Mouse (Mus musculus) left cerebral cortex, adult 2 months (tissue): ENCODE data around the gene Sept11. TPM values are rescaled to one million over a fixed set of nuclear protein-coding genes. Genes with fewer than 3 reads are reported as not detected.

Experiments used
- DNase-seq, 2 experiments: peaks; one replicate each; pipeline ENCODE4 v3.0.0; 2021 to 2022; ENCODE audit warnings: low spot score in 2 of 2, mixed read lengths in 1 of 2; ENCODE audit errors: extremely low spot score in 1 of 2
- H3K27ac ChIP-seq: fragments of 200-600 bp; 2 replicates; pipeline ENCODE4 v1.8.1; 2022
- H3K4me3 ChIP-seq: fragments of 200-600 bp; 2 replicates; pipeline ENCODE4 v1.8.1; 2022
- CTCF ChIP-seq: fragments of 200-600 bp; IDR thresholded peaks from 2 replicates; pipeline ENCODE4 v1.8.1; 2022; ENCODE audit warnings: antibody characterized with exemption, mild to moderate bottlenecking, moderate library complexity
- intact Hi-C: fragments of 180-260 bp; cut with DNase I; formaldehyde crosslinking; loops from one replicate; pipeline ENCODE4 v1.15.1; 2025
- total RNA-seq, 2 experiments: library from RNA; stranded (reverse); gene quantifications; 2 replicates each; pipeline ENCODE4 v1.2.3; 2021

Gene Sept11
- total RNA-seq, 2 experiments from 2014 or later = 197 to 203 TPM

DNA sequence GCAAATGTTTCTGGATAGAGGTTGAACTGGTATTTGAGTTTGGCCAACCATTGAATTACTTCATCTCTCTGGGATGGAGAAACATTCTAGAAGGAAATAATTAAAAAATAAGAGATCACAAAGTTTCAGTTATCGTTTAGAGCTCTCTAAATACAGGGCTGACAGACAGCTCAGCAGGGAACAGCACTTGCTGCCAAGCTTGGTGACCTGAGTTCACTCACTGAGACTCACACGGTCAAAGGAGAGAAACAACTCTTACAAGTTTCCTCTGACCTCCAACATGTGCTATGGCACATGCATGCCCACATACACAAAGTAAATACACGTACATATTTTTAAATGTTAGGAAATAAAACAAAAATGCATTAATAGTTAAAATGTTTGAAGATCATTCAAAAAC, 96.4 kb downstream of the Sept11 start:
- intact Hi-C loops = no loop called here
- Histone ChIP-seq H3K27ac (no peak overlapping the region), H3K4me3 (no peak overlapping the region)
- no peak for DNase-seq
- no peak for TF ChIP-seq CTCF

DNA sequence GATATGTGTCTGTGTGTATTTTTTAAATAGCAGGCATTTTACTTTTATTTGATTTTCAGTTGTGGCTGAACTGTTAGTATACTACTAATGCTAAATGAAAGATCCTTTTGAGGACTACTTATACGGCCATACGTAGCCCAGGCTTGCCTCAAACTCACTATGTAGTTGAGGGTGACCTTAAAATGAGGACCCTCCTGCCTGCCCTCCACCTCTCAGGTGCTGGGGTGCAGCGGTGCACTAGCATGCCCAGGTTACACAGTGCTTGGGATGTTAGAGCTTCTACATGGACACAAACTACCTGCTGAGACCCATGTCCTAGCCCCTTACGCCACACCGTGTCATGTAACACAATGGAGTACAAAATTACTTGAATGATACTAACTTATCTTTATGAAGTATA, 97.2 kb downstream of the Sept11 start:
- intact Hi-C loops = no loop called here

DNA sequence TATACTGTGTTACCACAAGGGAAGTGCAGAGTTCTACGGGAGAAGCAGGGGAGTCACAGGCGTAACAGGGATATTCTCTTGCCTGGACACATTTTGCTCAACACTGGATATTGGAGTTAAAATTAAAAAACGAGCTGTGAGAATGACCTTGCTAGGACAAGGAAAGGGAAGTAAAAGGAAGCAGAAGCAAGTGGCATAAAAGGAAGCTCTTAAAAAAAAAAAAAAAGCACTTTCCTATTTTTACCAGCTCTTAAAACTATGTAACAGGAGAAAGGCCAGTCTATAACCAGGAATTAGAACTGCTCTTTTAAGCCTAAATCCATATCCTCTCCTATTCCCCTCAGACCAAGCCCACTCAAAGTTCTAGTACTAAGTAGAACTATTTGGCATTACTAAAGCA, 105.0 kb downstream of the Sept11 start:
- DNase-seq = no peak
- H3K4me3 ChIP-seq = no peak overlapping the region
- intact Hi-C loops = no loop called here
- no peak overlapping the region for H3K27ac ChIP-seq
- no peak for TF ChIP-seq CTCF

More for the DNA sequence above, 97.2 kb downstream of the Sept11 start:
- no peak overlapping the region for H3K4me3 ChIP-seq
- H3K27ac ChIP-seq = no peak overlapping the region
- no peak for TF ChIP-seq CTCF
- no peak for DNase-seq

GRCm38 (mm10) chr5:93201181-93201580, 107.9 kb downstream of the Sept11 start:
- H3K27ac ChIP-seq = no peak overlapping the region
- DNase-seq = no peak
- H3K4me3 ChIP-seq = no peak overlapping the region
- intact Hi-C loops = no loop called here
- no peak for TF ChIP-seq CTCF

DNA sequence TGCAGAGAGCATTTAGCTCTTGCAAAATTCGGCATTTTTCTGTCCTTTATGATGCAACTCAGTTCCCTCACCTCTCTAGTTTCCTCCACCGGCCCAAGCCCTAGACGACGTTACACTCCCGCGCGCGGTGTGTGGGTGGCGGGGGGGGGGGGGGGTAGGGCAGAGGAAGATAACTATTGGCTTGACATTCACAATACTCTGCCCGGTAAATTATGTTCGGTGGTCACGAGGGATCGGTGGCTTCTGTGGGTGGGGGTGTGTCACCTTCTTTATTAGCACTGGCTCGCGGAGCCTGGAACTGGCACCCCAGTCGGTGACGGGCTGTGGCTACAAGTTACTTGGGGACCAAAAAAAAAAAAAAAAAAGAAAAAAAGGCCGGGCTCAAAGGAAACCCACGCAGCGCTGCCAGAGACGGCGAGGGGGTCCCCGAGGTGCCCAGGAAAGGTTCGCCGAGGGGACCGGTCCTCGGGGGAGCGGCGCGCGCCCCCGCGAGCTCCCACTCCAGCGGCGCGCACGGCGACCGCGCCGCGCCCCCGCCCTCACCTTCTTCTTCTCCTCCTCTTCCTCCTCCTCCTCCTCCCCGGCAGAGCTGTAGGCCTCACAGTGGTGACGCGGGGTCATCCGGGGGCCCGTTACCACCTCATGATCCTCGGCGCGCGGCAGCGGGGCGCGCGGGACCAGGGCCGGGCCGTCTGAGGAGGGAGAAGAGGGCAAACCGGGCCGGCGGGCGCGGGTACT, 112.3 kb downstream of the Sept11 start:
- TF ChIP-seq CTCF = no peak
- Histone ChIP-seq H3K27ac (peak overlapping the region; percentile 99), H3K4me3 (peak overlapping the region; percentile 79)
- DNase-seq = peak; percentile 49 to 66
- intact Hi-C loops = loop anchor here (1.0 to 5.0 kb wide), 2 partner anchors 62 to 117 kb away; partner anchors contain the start of gene Ccng2

DNA sequence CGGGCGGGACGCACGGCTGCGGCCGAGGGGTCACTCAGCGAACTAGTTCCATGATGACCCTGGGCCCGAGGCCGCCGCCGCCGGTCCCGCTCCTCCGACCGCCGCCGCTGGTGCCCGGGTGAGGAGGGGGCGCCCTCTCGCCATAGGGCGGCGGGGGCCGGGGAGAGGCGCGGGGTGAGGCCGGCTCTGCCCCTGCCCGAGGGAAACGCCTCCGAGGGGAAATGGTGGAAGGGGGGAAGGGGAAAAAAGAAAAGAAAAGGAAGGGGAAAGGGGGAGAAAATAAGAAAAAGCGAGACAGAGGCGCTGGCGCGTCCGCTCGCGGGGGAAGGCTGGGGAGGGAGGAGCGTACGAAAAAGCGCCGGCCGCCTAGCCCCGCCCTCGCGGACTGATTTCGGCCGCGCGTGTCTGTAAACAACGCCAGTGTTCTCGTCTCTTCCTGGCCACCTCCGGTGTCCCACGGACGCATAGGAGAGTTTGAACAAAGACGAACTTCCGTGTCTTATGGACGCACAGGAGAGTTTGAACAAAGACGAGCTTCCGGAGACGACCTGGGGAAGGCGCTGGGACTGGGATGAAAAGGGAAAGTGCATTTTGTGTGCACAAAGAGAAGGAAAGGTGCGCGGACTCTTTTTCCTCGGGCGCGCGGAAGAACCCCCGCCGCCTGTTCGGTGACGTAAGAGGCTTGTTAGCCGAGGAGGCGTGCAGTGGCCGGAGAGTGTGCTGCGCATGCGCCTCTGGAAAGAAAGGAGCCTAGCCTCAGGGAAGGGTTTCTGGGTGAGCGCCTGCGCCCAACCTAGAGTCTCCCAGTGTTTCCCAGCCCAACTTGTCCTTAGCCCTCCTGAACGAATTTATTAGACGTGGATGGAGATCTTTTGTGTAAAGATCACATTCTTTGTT, 113.1 kb downstream of the Sept11 start, which contains the start of the genes Ccni and 2010109A12Rik:
TSS of gene Ccni (minus strand) at position 387 of the 897 bp plus-strand sequence.
TSS of gene 2010109A12Rik (plus strand) at position 410 of the 897 bp plus-strand sequence.
- H3K27ac ChIP-seq = peak within 1 kb of the TSS; percentile 99
- intact Hi-C loops = loop anchor here (1.0 to 5.0 kb wide), 2 partner anchors 61 to 116 kb away; partner anchors contain the start of gene Ccng2
- no peak for TF ChIP-seq CTCF
- DNase-seq = peak; percentile 94 to 96
- H3K4me3 ChIP-seq = peak within 1 kb of the TSS; percentile 79

- H3K27ac ChIP-seq = peak overlapping the region; percentile 99
- DNase-seq = peak in 1 of 2 experiments; percentile 29
- peak overlapping the region; percentile 79 for H3K4me3 ChIP-seq
- TF ChIP-seq CTCF = no peak
- intact Hi-C loops = loop anchor here (5.0 kb wide), 1 partner anchor 115 kb away; no protein-coding TSS in a partner anchor
Observed at GRCm38 (mm10) chr5:93207006-93207348, 113.7 kb downstream of the Sept11 start.

DNA sequence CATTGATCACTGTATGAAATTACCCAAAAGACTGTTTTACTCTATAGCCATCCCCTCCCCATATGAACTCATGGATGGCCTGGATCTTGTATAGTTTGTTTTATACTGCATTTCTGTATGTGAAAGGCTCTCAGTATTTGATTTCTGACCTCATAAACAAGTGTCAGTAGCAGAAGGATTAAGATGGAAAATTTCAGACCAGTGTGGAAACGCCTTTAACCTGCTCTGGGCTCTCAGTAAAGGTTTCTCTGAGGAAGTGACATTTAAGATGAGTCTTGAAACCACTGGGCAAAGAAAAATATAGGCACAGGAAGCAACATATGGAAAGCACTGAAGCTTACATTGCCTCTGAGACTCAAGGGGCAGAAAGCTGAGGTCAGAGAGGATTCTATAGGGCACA, 114.3 kb downstream of the Sept11 start:
- no peak for TF ChIP-seq CTCF
- H3K4me3 ChIP-seq = no peak overlapping the region
- no peak for DNase-seq
- intact Hi-C loops = loop anchor here (5.0 kb wide), 1 partner anchor 115 kb away; no protein-coding TSS in a partner anchor
- no peak overlapping the region for H3K27ac ChIP-seq

DNA sequence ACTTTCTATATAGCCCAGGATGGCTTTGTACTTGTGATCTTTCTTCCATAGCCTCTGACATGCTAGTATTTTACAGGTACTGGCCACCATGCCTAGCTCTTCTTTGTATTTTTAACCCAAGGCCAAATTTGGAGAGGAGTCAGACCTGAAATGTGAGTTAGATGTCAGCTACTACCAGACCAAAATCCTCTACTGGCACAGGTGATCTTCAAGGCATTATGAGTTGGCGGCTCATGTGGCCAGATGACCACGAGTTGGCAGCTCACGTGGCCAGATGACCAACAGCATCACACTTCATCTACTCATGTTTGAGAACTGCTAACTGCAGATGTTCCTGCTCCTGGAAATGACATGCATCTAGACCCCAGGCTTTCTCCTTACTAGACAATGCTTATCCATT, 125.1 kb downstream of the Sept11 start:
- Histone ChIP-seq H3K4me3 (no peak overlapping the region), H3K27ac (no peak overlapping the region)
- intact Hi-C loops = no loop called here
- no peak for TF ChIP-seq CTCF
- DNase-seq = no peak

- intact Hi-C loops = no loop called here
- no peak for TF ChIP-seq CTCF
Observed at GRCm38 (mm10) chr5:93221661-93222060, 128.4 kb downstream of the Sept11 start.

DNA sequence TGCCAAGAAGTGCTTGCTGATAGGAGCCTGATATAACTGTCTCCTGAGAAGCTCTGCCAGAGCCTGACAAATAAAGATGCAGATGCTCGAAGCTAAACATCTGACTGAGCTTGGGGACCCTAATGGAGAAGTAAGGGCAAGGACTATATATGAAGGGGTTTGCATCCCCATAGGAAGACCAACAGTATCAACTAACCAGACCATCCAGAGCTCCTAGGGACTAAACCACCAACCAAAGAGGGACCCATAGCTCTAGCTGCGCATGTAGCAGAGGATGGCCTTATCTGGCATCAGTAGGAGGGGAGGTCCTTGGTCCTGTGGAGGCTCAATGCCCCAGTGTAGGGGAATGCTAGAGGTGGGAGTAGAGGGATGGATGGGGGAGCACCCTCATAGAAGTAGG, 131.3 kb downstream of the Sept11 start:
- no peak for TF ChIP-seq CTCF
- intact Hi-C loops = no loop called here
- Histone ChIP-seq H3K27ac (no peak overlapping the region), H3K4me3 (no peak overlapping the region)
- no peak for DNase-seq

More at GRCm38 (mm10) chr5:93221661-93222060, 128.4 kb downstream of the Sept11 start:
- no peak overlapping the region for H3K4me3 ChIP-seq
- no peak overlapping the region for H3K27ac ChIP-seq
- DNase-seq = no peak

Other genes starting within 250 kb of the Sept11 start
- gene Sowahb, start 48.4 kb upstream of the Sept11 start, total RNA-seq = 10 to 100 TPM; 24.2 to 26.4 TPM
- 100 to 1,000 TPM; 277 to 292 TPM for gene Ccni, start 113.1 kb downstream of the Sept11 start, total RNA-seq
- gene 2010109A12Rik, start 113.1 kb downstream of the Sept11 start, total RNA-seq = under 1 TPM; 0.52 to 0.79 TPM
- gene Ccng2, start 173.8 kb downstream of the Sept11 start, total RNA-seq = 10 to 100 TPM; 43.0 to 44.4 TPM